Mouse (Mus musculus) liver (tissue): ENCODE results near the gene Iqck.

Experiments
- DNase-seq: peaks from one replicate; pipeline ENCODE4 v3.0.0-alpha.2; 2020; ENCODE audit warnings: mixed read lengths

Iqck gene

DNA sequence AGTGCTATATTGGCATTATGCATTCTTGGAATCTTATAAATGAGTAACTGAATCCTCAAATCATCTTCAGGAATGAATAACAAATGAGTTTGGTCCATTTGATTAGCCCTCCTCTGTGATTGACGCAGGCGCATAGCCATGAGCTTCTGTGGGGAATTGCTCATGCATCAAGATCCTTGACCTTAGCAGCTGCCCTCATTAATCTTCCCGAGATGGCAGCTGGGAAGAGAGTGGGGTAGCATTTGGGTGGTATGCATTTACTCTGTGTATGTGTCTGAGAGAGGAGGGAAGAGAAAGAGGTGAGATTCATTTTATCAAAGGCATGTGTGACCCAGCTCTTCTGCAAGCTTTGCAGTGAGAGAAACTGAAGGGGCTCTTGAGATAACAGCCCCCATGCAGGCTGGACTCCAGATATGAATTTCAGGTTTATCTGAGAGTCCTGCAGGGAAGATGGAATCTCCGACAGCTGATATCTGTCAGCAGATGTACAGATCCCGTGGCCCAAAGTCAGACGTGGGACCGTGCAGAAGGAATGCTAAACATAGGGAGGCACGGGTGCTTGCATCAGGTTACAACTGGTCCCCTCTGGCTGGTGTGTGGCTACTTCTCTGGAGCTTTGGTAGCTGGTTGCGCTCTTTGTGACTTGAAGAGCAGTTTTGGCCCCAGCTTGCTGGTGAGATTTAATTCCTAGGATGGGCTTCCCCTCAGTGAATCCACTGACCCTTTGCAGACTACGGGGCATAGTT is 63.9 kb downstream of the Iqck start:
- no peak for DNase-seq

DNA sequence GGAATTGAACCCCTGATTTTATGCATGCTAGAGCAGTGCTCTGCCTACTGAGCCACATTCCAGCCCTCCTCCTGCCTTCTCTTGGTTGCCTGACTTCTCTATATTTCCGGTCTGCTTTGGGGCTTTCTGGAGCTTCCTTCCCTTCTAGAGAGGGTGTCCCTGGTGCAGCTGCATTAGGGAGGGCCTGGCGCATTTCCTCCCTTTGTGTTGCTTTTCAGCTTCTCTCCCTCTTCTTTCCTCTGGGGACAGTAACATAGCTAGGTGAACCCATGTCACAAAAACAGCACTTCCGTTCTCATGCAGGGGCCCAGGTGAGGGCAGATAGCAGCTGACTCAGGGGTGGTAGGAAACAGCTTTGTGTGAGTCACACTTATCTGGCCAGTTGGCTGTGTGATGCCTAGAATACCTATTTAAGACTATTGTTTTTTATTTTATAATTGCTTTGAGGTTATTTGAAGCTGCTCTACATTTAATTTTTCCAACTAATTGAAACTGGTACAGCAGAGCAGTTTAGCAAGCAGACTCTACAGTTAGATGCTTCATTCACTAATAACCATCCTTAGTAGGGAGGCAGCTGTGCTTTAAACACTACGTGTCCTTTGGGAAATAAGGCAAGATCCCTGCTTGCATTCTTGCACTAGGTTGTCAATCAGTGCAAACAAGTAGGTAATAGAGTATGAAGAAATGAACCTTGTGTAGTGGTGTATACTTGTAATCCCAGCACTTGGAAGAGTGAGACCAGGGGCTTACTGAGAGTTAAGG is 67.1 kb downstream of the Iqck start:
- no peak for DNase-seq

DNA sequence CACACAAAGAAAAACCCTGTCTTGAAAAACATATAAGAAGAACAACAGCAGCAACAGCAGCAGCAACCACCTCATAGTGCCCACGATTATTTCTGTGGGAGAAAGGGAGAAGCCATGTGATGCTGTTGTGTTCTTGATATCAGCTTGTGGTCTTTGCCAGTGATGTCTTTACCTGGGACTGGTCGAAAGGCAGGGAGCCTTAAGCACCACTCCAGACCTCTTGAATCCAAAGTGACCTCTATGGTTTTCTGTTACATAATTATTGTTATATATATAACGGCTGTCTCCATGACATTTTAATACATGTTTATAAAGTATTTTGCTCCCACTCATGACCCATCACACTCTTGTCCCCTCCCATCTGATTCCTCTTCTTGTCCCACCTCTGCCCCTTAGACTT is 70.0 kb downstream of the Iqck start:
- no peak for DNase-seq

DNA sequence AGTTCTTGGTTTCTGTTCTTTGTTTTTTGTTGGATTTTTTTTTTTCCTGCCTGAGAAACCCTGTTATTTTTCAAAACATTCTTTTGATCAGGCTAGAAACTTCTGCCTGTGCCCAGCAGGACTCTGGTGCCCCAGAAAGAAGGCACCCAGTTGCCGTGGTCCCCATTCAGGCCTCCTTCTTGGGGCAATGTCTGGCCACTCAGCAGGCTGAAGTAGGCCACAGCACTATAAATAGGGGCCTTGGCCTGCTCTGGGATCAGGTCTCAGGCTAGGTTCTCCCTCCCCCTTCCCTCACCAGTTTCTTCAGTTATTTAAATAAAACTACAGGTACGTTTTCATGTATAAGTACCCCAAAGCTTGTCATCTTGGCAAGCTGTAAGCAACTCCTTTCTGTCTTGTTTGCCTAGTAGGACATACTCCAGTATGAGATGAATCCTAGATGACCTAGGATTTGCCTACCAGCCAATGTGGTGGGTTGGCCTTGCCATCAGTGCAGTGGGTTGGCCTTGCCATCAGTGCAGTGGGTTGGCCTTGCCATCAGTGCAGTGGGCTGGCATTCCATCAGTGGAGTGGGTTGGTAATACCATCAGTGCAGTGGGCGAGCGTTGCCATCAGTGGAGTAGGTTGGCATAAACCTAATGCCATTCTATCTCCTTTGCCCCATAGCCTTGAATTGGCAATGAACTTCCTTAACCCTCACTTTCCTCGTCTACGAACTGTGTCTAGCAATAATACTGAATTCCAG is 71.1 kb downstream of the Iqck start:
- no peak for DNase-seq

DNA sequence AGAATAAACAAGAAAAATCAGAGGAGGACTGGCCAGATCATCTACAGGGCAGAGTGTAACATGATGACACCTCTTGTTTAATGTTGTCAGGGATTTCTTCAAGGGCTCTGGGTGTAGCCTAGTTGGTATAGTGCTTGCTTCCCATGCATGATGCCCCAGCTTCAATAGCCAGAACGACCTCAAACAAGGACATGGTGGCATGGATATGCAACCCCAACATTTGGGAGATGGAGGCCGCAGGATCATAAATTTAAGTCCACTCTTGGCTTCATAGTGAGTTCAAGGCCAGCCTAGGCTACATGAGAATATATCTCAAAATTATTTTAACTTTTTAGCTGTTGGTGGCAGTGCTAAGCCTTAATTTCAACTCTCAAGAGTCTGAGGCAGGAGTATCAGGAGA is 71.7 kb downstream of the Iqck start:
- no peak for DNase-seq

DNA sequence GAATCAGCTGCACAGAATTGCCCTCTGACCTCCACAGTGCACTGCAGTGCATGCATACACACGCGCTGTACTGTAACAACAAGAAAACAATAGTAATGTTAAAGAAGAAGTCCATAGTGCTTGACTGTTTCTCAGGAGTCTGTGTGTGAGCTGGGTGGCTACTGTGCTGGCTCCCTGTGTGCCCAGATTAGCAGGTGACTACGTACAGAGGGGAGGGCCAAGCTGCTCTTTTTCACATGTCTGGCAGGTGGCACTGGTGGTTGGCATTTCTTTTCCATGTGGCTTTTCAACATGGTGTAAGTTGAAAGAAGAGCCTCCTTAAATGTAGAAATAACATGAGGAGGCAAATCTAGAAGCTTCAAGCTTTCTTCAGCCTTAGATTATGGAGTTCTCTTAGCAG is 72.8 kb downstream of the Iqck start:
- DNase-seq: no peak

DNA sequence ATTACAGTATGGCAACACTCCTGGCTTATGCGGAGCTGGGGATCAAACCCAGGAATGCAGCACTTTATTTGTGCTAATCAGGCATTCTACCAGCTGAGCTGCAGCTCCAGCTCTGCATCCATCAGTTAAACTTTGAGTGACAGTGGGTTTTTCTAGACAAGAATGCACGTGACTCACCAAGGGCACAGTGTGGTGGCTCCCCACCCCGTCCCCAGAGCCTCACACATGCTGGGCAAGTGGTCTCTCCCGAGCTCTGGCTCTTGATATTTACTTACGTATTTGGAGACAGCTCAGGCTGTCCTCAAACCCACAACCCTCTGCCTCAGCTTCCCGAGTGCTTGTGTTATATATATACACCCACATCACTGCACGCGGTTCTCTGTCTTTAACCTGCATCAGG is 73.4 kb downstream of the Iqck start:
- DNase-seq: no peak

DNA sequence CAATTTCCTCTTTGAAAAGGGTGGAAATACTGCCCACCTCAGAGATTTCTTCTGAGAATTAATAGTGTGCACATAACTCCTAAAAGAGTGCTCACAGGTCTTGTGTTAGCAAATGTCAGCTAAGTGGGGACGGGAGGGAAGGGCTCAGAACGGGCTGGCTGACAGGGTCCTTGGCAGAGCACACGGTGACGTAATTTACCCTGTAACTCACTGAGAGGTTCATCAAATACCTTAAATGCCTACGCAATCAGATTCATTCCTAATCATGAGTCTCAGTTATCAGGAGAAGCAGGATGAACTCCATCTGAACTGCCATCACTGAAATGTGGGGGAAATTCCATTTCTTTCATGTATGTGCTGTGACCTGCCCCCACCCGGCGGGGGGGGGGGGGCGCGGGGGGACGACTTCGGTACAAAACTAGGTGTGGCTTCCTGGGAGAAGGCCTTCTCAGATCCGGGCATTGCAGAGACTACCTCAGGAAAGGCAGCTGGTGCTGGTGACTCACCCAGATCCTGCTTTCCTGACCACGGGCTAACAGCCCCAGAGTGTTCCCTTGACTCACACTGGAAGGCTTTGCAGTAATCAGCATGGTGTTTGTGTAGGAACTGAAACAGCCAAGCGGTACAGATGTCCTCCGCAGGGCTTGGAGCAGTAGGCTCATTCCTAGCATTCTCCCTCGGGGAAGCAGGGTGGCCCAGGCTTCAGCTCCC is 74.2 kb downstream of the Iqck start:
- no peak for DNase-seq

DNA sequence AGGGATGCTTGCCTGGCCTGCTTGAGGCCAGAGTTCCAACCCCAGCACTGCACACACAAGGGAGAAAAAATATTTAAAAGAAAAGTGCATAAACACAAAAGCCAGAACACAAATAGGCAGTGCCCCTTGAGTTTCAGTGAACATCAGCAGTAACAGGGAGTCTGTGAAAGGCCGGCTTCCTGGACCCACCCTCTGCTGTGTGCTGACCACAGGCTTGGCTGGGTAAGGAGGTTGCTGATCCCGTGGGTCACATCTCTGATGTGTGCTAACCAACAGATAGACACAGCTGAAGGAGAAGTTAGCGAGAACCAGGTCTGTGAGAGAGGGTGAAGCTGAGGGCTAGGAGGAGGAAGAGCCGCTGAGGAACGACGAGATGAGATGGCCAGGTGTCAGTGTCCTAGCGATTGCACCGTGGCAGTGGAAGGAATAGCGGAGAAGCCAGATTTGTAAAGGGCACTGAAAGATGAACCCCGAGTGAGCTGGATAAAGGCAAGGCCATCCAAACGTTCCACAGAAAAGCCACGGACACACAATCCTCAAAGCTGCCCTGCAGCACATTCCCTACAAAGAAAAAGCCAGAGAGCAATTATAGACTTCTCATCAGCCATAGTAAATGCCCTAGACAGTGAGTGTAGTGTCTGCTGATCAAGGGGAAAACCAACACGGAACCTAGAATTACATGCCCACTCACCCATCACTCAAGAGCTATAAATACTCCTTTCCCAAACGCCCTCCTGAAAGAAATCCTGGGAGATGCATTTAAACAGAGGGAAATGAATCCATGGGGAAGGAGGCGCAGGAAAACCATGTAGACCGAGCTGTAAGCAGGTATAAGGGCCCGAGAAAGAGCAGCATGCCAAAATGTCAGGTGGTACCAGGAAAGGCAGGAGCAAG is 76.2 kb downstream of the Iqck start:
- no peak for DNase-seq

DNA sequence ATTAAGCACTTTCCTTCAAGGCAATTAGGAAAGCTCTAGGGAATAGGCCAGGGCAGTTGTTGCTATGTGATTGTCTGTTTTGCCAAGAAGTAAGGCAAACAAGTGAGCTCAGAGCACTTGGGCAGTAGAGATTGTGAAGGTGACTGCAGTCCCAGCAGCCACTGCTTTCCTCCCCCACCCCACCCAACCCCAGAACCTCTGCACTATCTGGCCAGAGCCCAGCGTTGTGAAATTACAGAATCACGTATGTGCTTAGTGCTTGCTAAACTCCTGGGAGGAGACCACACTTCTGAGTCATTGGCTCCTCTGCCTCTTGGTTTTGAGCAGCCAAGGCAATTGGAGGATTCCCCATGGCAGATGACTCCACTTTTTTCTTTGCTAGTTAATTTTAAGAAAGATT is 79.8 kb downstream of the Iqck start:
- no peak for DNase-seq

DNA sequence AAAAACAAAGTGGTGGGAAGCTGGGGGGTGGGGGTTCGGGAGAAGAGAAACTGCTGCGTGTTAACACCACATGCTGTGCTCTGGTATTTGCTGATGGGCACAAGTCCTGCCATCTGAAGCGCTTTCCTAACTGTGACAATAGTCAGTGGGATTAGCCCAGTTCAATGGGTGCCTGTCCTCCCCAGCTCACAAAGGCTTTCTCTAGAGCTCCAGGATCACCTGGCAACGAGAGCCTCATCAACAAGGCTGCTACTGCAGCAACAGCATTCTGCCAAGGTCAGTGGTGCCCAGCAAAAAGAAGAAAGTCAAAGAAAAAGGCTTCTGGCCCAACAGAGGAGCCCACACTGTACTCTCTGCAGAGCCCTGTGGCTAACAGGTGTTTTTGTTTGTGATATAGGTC is 81.3 kb downstream of the Iqck start:
- no peak for DNase-seq

DNA sequence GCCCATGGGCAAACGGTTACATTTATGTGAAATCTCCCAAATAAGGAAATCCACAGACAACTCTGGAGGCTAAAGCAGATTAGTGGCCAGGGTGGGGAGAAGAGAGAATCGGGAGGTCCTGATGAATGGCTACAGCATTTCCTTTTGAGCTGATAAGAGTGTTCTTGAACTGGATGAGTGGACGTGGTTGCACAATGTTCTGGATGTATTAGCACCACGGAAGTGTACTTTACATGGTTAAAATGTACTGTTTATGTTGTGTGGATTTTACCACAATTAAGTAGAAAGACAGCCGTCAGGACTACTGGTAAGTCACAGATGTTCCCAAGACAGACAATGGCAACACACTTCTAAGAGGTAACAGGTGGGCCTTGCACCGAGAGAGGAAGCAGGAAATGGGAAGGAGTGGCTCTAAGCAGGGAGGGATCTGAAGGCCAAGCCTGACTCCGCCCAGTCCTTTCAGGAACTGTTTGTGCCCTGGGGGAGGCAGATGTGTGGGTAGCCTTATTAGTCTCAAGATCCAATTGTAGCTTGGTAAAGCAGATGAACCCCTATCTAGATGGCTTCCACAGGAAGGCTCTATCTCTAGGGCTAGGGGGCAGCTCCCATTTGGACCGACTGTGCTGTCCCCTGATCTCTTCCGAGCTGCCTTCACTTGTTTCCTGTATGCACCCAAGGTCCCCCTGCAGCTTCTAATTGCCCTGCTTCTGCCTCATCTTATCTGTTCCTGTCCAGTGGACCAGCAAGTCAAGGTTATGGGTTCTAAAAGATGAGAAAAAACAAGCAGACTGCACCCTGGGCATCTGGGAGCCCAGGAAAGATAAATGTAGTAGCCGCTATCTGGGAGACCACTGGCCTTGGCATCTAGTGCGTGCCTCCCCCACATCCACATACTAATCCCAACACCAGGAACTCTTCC is 82.2 kb downstream of the Iqck start:
- no peak for DNase-seq

DNA sequence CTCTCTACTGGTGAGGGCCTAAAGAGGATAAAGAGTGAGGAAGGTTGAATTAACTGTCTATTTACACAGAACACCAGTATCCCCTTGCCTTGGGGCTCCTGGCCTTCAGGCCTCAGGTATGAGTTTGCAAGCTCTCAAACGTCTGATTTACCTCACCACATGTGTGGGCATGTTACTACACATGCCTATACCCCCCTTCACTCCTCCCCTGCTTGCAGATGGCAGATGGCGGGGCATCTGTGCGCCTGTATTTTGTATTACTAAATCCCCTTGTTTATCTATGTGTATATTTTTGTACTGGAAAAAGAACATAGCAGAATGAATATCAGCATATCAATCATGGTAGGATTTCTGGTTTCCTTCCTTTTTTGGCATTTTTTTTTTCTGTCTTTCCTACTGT is 86.7 kb downstream of the Iqck start:
- no peak for DNase-seq

DNA sequence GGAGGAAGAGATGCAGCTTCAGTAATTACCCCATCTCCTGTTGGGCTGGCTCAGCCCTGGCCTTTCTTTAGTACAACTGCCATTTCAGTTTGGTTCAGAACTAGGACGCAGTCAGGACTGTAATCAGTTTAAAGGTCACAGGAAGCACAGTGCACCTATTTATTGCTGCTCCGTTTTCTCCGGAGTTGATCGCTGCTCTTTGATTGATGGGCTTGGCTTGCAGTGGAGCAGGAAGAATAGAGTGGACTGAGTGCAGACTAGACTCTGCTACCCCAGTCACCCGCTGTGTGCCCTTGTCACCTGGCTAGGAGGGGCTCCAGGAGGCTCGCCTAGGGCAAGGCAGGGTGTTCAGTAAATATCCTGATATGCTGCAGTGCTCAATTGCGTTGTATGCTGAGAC is 87.6 kb downstream of the Iqck start:
- no peak for DNase-seq

DNA sequence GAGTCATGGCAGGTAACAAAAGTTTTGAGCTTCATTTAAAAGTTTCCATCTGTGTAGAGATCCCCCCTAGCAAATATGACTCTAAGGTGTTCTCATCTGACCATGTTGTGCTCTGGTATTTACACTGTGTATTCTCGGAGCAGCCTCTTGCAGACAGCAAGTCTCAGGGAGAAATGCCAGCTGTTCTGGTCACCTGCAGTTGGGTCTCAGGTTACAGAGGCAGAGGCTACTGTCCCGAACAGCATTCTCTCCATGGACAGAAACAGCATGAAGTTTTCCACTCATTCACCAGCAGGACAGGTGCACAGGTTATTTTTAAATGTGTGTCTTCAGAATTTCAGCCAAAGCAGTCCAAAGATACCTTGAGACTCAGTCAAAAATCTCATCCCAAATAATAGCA is 89.3 kb downstream of the Iqck start:
- no peak for DNase-seq

DNA sequence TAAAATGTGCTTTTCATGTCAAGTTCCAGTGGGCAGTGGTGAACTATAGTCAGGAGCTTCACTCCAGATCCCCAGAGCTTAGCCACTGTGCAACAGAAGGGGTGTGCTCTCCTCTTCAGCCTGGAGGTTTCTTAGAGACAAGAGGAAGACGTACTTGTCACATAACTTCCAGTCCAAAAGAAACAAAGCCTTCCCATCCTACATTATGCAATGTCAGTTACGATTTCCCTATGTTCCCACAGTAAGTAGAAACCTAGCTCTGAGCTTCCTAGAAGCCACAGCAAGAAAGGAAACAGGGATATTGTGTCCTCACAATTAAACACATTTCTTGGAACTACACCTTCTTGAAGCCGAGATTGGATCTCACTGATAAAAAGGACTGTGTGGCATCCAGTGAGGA is 91.7 kb downstream of the Iqck start:
- DNase-seq: no peak

DNA sequence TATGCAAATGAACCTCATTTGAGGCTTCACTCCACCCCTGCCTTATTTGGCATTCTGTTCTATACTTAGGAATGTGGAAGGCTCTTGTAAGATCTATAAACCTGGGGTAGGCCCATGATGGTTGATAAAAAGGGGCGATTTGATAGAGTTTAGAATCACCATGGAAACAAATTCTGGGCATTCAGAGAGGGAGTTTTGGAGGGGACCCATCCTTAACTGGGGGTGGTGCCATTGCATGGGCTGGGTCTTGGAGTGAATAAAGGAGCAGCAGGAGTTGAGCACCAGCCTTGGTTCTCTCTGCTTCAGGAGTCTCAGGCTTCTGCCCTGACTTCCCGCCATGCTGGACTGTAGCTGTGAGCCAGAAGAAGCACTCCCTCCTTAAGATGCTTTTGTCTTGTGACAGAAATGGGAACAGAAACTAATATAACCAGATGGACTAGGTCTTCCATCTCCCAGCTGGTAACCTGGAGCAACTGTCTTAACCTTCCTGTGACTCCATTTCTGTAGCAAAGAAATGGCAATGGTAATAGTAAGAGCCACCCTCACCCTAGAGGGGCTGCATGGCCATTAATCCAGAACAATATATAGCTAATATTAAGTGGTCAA is 93.2 kb downstream of the Iqck start:
- no peak for DNase-seq

DNA sequence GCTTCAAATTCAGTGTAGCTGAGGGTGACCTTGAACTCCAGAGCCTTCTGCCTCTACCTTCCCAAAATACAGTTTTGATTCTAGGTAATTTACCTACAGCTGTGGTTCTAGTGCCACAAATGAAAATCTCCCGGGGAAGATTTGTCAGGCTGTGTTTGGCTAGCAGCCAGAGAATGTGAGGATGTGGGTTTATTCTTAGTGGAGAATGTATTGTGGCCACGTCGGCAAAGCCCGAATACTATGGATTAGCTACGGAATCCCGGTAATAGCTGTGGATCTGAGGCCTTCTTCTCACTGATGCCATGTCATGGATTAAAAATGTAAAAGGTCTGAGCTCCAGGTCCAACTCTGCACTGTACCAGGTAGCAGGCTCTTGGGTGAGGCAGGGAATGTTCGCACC is 94.2 kb downstream of the Iqck start:
- DNase-seq: no peak

DNA sequence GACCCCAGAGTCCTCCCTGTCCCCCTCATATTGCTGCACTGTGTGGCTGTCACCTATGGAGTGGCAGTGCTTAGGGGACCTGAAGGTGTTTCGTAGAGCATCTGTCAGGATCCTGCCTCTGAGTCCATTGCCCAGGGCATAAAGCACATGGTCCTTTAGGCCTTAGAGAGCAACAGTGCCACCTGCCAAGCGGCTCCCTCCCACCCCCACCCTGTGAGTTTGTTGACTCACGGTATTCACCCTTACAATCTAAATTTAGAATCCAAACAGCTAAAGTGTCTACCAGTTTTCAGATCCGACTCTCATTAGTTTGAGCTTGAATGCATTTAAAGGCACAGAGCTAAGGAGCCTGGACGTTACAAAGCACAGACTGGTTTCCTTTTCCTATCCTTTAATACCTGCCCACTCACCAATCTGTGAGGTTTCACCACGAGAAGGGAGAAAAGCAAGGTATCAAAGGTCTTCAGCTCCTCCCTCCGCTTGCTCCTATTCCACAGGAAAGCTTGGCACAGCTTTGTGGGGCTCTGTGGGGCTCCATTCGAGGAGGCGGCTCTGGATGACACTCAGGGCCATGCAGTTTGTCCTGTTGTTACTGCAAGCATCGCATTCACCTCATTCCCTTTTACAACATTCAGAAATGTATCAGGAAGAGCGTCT is 98.2 kb downstream of the Iqck start:
- no peak for DNase-seq

DNA sequence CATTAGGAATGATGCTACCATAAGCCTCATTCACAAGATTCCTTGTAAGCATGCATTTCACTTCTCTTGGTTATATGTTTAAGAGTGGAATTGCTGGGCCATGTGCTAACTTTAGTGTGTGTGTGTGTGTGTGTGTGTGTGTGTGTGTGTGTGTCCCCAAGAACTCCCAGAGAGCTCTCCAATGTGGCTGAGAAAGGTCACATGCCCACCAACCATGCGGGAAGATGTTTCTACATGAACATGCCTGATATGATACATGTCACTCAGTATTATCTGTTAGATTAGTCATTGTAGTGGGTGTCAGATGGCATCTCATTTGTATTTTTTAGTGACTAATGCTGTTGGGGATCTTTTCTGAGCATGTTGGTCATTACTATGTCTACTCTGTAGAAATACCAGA is 99.4 kb downstream of the Iqck start:
- DNase-seq: no peak
